28 mouse cellular contexts compared by ENCODE assay signal in the genomic region with DNA sequence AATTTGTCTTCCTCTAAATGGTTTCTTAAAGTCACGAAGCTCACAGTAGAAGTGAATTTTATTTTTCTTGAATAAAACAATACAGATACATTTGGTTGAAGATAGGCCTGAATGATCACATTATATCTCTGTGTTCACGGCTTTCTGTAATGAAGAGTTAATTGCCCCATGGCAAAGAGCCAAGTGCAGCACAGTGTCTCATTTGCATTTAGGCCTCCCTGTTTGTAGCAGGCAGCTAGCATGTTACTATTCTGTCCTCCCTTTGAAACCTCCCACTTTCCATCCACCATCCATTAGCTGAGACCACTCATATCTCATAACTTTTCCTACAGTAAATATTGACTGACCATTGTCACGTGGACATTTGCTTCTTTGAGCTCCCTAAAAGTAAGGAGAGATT. TPM values are rescaled to one million over a fixed set of nuclear protein-coding genes. Genes with fewer than 3 reads are reported as not detected.
A peak's percentile ranks its signal among the peaks of the same experiment; 100 is the strongest.
DNase-seq lines count a peak whose midpoint lies in the region; ATAC-seq and TF ChIP-seq lines count a peak whose summit lies in the region.
"Had no signal": no experiment of that assay in that cellular context is flagged by ENCODE, and none has a peak within 500 bp of the region (broad histone marks: within the 10 kb centered on the region; RNA-seq: fewer than 3 reads in every experiment).

No protein-coding gene starts in this region.

- no peak for TF ChIP-seq POLR2A in brain, embryonic 14.5 days (IDR thresholded peaks at IDR 0.05; ENCODE audit: borderline replicate concordance, extremely low read depth, insufficient read depth, insufficient read length, poor library complexity, severe bottlenecking)

- H3K4me3 ChIP-seq in hindbrain, embryonic 12.5 days, result no peak overlapping the region
- H3K4me3 ChIP-seq in hindbrain, embryonic 16.5 days (ENCODE audit: low read length), result no peak overlapping the region
- no peak overlapping the region for H3K4me3 ChIP-seq in midbrain, embryonic 14.5 days (replicated peaks; ENCODE audit: low read depth, low read length)
- no peak overlapping the region for H3K4me3 ChIP-seq in midbrain, embryonic 15.5 days
- no peak overlapping the region for H3K4me3 ChIP-seq in forebrain, embryonic 15.5 days
- H3K4me3 ChIP-seq in limb, embryonic 10.5 days, result no peak overlapping the region
- H3K4me3 ChIP-seq: heart, embryonic 13.5 days; liver, embryonic 15.5 days had no signal

- H3K4me2 ChIP-seq in hindbrain, embryonic 12.5 days (replicated peaks), result no peak overlapping the region
- no peak overlapping the region for H3K4me2 ChIP-seq in hindbrain, embryonic 16.5 days (ENCODE audit: low read length)
- no peak overlapping the region for H3K4me2 ChIP-seq in midbrain, embryonic 14.5 days (ENCODE audit: low read length)
- no peak overlapping the region for H3K4me2 ChIP-seq in midbrain, embryonic 15.5 days
- H3K4me2 ChIP-seq in forebrain, embryonic 15.5 days (replicated peaks), result no peak overlapping the region
- H3K4me2 ChIP-seq: heart, embryonic 13.5 days; liver, embryonic 15.5 days; lung, embryonic 14.5 days; midbrain, embryonic 11.5 days had no signal

- no peaks in the 10 kb centered on the region for H3K27me3 ChIP-seq in hindbrain, embryonic 12.5 days
- H3K27me3 ChIP-seq in hindbrain, embryonic 16.5 days (replicated peaks; ENCODE audit: control insufficient read depth, insufficient read depth, low read length), result no peaks in the 10 kb centered on the region
- no peaks in the 10 kb centered on the region for H3K27me3 ChIP-seq in midbrain, embryonic 14.5 days (ENCODE audit: control insufficient read depth, insufficient read depth, low read length)
- no peaks in the 10 kb centered on the region for H3K27me3 ChIP-seq in midbrain, embryonic 15.5 days (replicated peaks)
- H3K27me3 ChIP-seq in forebrain, embryonic 15.5 days, result no peaks in the 10 kb centered on the region
- no peaks in the 10 kb centered on the region for H3K27me3 ChIP-seq in limb, embryonic 10.5 days (ENCODE audit: low read depth, poor library complexity, severe bottlenecking)
- H3K27me3 ChIP-seq: heart, embryonic 13.5 days; liver, embryonic 15.5 days; Patski had no signal

- H3K4me1 ChIP-seq in hindbrain, embryonic 12.5 days, result no peaks in the 10 kb centered on the region
- no peaks in the 10 kb centered on the region for H3K4me1 ChIP-seq in hindbrain, embryonic 16.5 days (ENCODE audit: control insufficient read depth, insufficient read depth, low read depth, low read length)
- H3K4me1 ChIP-seq in midbrain, embryonic 14.5 days (ENCODE audit: control insufficient read depth, insufficient read depth, low read length), result no peaks in the 10 kb centered on the region
- H3K4me1 ChIP-seq in midbrain, embryonic 15.5 days, result no peaks in the 10 kb centered on the region
- peaks cover 6% of the 10 kb centered on the region for H3K4me1 ChIP-seq in forebrain, embryonic 15.5 days
- no peaks in the 10 kb centered on the region for H3K4me1 ChIP-seq in limb, embryonic 10.5 days
- H3K4me1 ChIP-seq: heart, embryonic 13.5 days; liver, embryonic 15.5 days had no signal

- peak; percentile 64 for DNase-seq in midbrain, embryonic 14.5 days
- peak; percentile 89 for DNase-seq in brain, embryonic 14.5 days (ENCODE audit: low read depth)
- DNase-seq in limb, embryonic 10.5 days (ENCODE audit: low spot score), result no peak
- DNase-seq in gastrocnemius, adult 18-20 months (ENCODE audit: low spot score), result no peak
- DNase-seq: adrenal gland, postnatal 10 days; cerebellum, adult 11 months; cerebellum, adult 9-10 months; cerebellum, postnatal 36 days; gastrocnemius, postnatal 10 days; heart, postnatal 10 days; kidney, adult 2 months; kidney, postnatal 4 days; liver; lung, embryonic 14.5 days; lung, postnatal 14 days; thymus, adult 2 months; thymus, postnatal 36 days had no signal

- 58% methylated on average over 3 of the region's 3 CpGs for WGBS in hindbrain, embryonic 12.5 days
- 41% methylated on average over 3 of the region's 3 CpGs for WGBS in hindbrain, embryonic 16.5 days
- 68% methylated on average over 3 of the region's 3 CpGs for WGBS in midbrain, embryonic 14.5 days
- WGBS in midbrain, embryonic 15.5 days, result 61% methylated on average over 3 of the region's 3 CpGs
- WGBS in forebrain, embryonic 15.5 days, result 29% methylated on average over 3 of the region's 3 CpGs
- 88% methylated on average over 3 of the region's 3 CpGs for WGBS in limb, embryonic 10.5 days

- peak; percentile 77 for ATAC-seq in hindbrain, embryonic 12.5 days (ENCODE audit: low FRiP score)
- no peak for ATAC-seq in hindbrain, embryonic 16.5 days
- peak; percentile 50 for ATAC-seq in midbrain, embryonic 14.5 days (ENCODE audit: low FRiP score, low TSS enrichment)
- no peak for ATAC-seq in midbrain, embryonic 15.5 days (replicated peaks)
- peak; percentile 85 for ATAC-seq in forebrain, embryonic 15.5 days (replicated peaks)
- ATAC-seq: Patski had no signal

- H3K36me3 ChIP-seq in hindbrain, embryonic 12.5 days, result no peaks in the 10 kb centered on the region
- no peaks in the 10 kb centered on the region for H3K36me3 ChIP-seq in hindbrain, embryonic 16.5 days (ENCODE audit: control insufficient read depth, insufficient read depth, low read length)
- no peaks in the 10 kb centered on the region for H3K36me3 ChIP-seq in midbrain, embryonic 14.5 days (ENCODE audit: control insufficient read depth, insufficient read depth, low read length)
- H3K36me3 ChIP-seq in midbrain, embryonic 15.5 days (replicated peaks), result no peaks in the 10 kb centered on the region
- H3K36me3 ChIP-seq in forebrain, embryonic 15.5 days, result no peaks in the 10 kb centered on the region
- H3K36me3 ChIP-seq in limb, embryonic 10.5 days, result no peaks in the 10 kb centered on the region
- H3K36me3 ChIP-seq: heart, embryonic 13.5 days; liver, embryonic 15.5 days had no signal

- H3K27ac ChIP-seq in hindbrain, embryonic 12.5 days, result no peak overlapping the region
- no peak overlapping the region for H3K27ac ChIP-seq in hindbrain, embryonic 16.5 days (ENCODE audit: low read depth, low read length)
- H3K27ac ChIP-seq in midbrain, embryonic 14.5 days (replicated peaks; ENCODE audit: low read depth, low read length), result no peak overlapping the region
- H3K27ac ChIP-seq in midbrain, embryonic 15.5 days, result no peak overlapping the region
- H3K27ac ChIP-seq in forebrain, embryonic 15.5 days (replicated peaks), result no peak overlapping the region
- no peak overlapping the region for H3K27ac ChIP-seq in limb, embryonic 10.5 days
- H3K27ac ChIP-seq: heart, embryonic 13.5 days; liver, embryonic 15.5 days had no signal

- no peak for TF ChIP-seq CTCF in brain, embryonic 14.5 days (IDR thresholded peaks at IDR 0.05; ENCODE audit: borderline replicate concordance, extremely low read depth, insufficient read depth, insufficient read length)

- H3K9me3 ChIP-seq in hindbrain, embryonic 12.5 days (replicated peaks), result no peaks in the 10 kb centered on the region
- no peaks in the 10 kb centered on the region for H3K9me3 ChIP-seq in hindbrain, embryonic 16.5 days (ENCODE audit: control insufficient read depth, low read length)
- no peaks in the 10 kb centered on the region for H3K9me3 ChIP-seq in midbrain, embryonic 14.5 days (ENCODE audit: control insufficient read depth, low read length)
- no peaks in the 10 kb centered on the region for H3K9me3 ChIP-seq in midbrain, embryonic 15.5 days
- no peaks in the 10 kb centered on the region for H3K9me3 ChIP-seq in forebrain, embryonic 15.5 days
- no peaks in the 10 kb centered on the region for H3K9me3 ChIP-seq in limb, embryonic 10.5 days (replicated peaks)
- H3K9me3 ChIP-seq: heart, embryonic 13.5 days had no signal

- H3K9ac ChIP-seq in hindbrain, embryonic 12.5 days, result no peak overlapping the region
- no peak overlapping the region for H3K9ac ChIP-seq in hindbrain, embryonic 16.5 days (ENCODE audit: low read depth, low read length)
- H3K9ac ChIP-seq in midbrain, embryonic 14.5 days (replicated peaks; ENCODE audit: low read length), result no peak overlapping the region
- no peak overlapping the region for H3K9ac ChIP-seq in midbrain, embryonic 15.5 days
- H3K9ac ChIP-seq in forebrain, embryonic 15.5 days (replicated peaks), result no peak overlapping the region
- H3K9ac ChIP-seq: heart, embryonic 13.5 days; liver, embryonic 15.5 days; lung, embryonic 14.5 days had no signal

RNA-seq across cellular contexts. Expression of gene Pcsk2, which starts 55.1 kb away (rescaled TPM):
- 8.6 and 10.1 TPM in 2 replicates for polyA plus RNA-seq in hindbrain, embryonic 12.5 days (2016; fragmentation: Nextera tagmentation; extraction: Ambion mirVana)
- 23.4 and 25.1 TPM in 2 replicates for polyA plus RNA-seq in hindbrain, embryonic 16.5 days (2015; fragmentation: Nextera tagmentation; extraction: Ambion mirVana)
- 28.9 and 34.2 TPM in 2 replicates for polyA plus RNA-seq in midbrain, embryonic 14.5 days (2014; fragmentation: Nextera tagmentation; extraction: Ambion mirVana)
- 30.0 and 30.6 TPM in 2 replicates for polyA plus RNA-seq in midbrain, embryonic 15.5 days (2015; fragmentation: Nextera tagmentation; extraction: Ambion mirVana)
- 16.3 and 25.7 TPM in 2 replicates for polyA plus RNA-seq in brain, embryonic 14.5 days (2012; rRNA removed)
- 8.8 and 9.9 TPM in 2 replicates for polyA plus RNA-seq in forebrain, embryonic 15.5 days (2015; fragmentation: Nextera tagmentation; extraction: Ambion mirVana)
- polyA plus RNA-seq in limb, embryonic 10.5 days (2016; fragmentation: Nextera tagmentation; extraction: Ambion mirVana), result 0.23 and 0.41 TPM in 2 replicates
- total RNA-seq in gastrocnemius, adult 18-20 months (2021), result under 1 TPM in 1 of 2 experiments, not detected in 1; 0.05 TPM
- total RNA-seq: heart, postnatal 10 days; hematopoietic stem cell, adult 5-6 weeks; megakaryocyte progenitor cell, adult 5-6 weeks; MEL had no signal
- polyA plus RNA-seq: Patski had no signal

Comparison
In these comparisons a context has a peak if more than half of its experiments do, and no peak if none do; other contexts are left out.
1. ATAC-seq: peak in hindbrain, embryonic 12.5 days (single experiment), midbrain, embryonic 14.5 days (single experiment) and forebrain, embryonic 15.5 days (single experiment); none in hindbrain, embryonic 16.5 days (single experiment) and midbrain, embryonic 15.5 days (single experiment).
2. DNase-seq: peak in midbrain, embryonic 14.5 days (single experiment) and brain, embryonic 14.5 days (single experiment); none in limb, embryonic 10.5 days (single experiment) and gastrocnemius, adult 18-20 months (single experiment).